Mouse (Mus musculus): ENCODE measurements around the gene Ugt1a5. TPM values are rescaled to one million over a fixed set of nuclear protein-coding genes. Genes with fewer than 3 reads are reported as not detected.

Gene Ugt1a5
- polyA plus RNA-seq, 1 experiment from 2014 or later = not detected

DNA sequence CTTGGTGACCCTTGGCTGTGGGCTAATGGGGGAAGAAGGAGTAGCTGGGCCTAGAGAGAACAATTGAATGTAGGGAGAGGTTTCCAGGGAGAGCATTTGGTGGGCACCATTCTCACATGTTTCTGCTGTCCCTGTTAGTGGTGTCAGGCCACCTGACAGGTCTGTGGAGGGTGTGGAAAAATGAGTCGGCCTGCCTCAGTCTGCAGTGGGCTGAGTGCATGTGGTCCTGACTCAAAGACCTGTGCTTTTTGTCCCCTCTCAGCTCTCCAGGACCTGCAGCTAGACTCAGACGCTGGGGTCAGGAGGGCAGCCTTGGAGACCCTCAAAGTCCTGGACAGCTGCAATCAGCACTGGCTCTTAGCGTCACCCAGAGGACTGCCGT is 93.8 kb downstream of the Ugt1a5 start:
- Histone ChIP-seq H3K4me2 (replicated peaks) (no peak overlapping the region), H3K9me3 (peaks cover 51% of the 10 kb centered on the region), H3K4me3 (no peak overlapping the region), H3K27ac (no peak overlapping the region), H3K4me1 (no peaks in the 10 kb centered on the region), H3K9ac (no peak overlapping the region), H3K27me3 (no peaks in the 10 kb centered on the region), H3K36me3 (peaks cover 55% of the 10 kb centered on the region)
- ATAC-seq (ENCODE audit: insufficient number of reproducible peaks, insufficient read depth, low FRiP score, low TSS enrichment) = 0 out of 2 replicates have a peak, but pooled peaks have one; percentile 0
- WGBS = 75% methylated on average over 4 of the region's 4 CpGs

- H3K27me3 ChIP-seq = no peaks in the 10 kb centered on the region
- H3K27ac ChIP-seq = no peak overlapping the region
- H3K9me3 ChIP-seq = peaks cover 51% of the 10 kb centered on the region
- no peaks in the 10 kb centered on the region for H3K4me1 ChIP-seq
- H3K9ac ChIP-seq = no peak overlapping the region
- 81% methylated on average over 6 of the region's 6 CpGs for WGBS
- H3K4me2 ChIP-seq (replicated peaks) = no peak overlapping the region
- peaks cover 59% of the 10 kb centered on the region for H3K36me3 ChIP-seq
- 0 out of 2 replicates have a peak, but pooled peaks have one; percentile 8 for ATAC-seq (ENCODE audit: insufficient number of reproducible peaks, insufficient read depth, low FRiP score, low TSS enrichment)
- no peak overlapping the region for H3K4me3 ChIP-seq
Measured at GRCm38 (mm10) chr1:88260114-88260513, 94.3 kb downstream of the Ugt1a5 start.

DNA sequence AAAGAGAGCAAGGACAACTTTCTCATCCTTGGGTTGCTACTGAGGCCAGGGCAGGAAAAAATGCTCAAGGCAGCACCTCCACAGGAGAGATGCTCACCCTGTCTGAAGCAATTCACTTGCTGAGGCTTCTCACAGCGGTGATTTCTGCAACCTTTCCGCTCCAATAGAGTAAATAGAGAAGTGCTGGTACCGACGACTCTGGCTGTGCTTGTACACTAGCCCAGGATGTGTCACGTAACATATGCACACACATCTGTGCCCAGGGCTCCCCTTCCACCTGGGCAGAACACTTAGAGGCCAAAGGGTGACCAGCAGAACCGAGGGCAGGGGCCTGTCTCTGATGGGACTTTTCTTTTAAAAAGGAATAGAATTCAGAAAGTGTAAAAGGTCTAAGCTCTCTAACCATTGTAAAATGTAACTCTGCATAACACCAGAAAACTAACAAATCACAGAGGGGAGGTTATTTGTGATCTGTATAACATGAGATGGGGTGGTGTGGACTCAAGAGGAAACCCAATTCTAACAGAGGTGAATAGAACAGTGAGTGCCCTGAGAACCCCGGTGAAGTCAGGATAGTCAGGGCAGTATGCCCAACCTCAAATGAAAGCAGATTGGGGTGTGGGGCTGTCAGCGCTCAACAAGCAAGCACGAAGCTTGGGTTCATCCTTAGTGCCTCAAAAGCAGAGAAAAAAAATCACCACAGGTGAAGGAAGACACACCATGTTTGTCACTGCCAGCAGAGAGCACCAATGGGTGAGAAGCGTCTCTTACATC is 95.0 kb downstream of the Ugt1a5 start:
- Histone ChIP-seq H3K9ac (no peak overlapping the region), H3K27me3 (no peaks in the 10 kb centered on the region), H3K4me2 (replicated peaks) (no peak overlapping the region), H3K9me3 (peaks cover 50% of the 10 kb centered on the region), H3K36me3 (peaks cover 66% of the 10 kb centered on the region), H3K27ac (no peak overlapping the region), H3K4me1 (no peaks in the 10 kb centered on the region), H3K4me3 (no peak overlapping the region)
- WGBS = 85% methylated on average over 10 of the region's 10 CpGs
- ATAC-seq (ENCODE audit: insufficient number of reproducible peaks, insufficient read depth, low FRiP score, low TSS enrichment) = no peak

GRCm38 (mm10) chr1:88261706-88262105 is 95.9 kb downstream of the Ugt1a5 start:
- 88% methylated on average over 7 of the region's 7 CpGs for WGBS
- Histone ChIP-seq H3K27me3 (no peaks in the 10 kb centered on the region), H3K36me3 (peaks cover 75% of the 10 kb centered on the region), H3K9me3 (peaks cover 42% of the 10 kb centered on the region), H3K27ac (no peak overlapping the region), H3K4me3 (no peak overlapping the region), H3K4me1 (no peaks in the 10 kb centered on the region), H3K4me2 (replicated peaks) (no peak overlapping the region), H3K9ac (no peak overlapping the region)
- ATAC-seq (ENCODE audit: insufficient number of reproducible peaks, insufficient read depth, low FRiP score, low TSS enrichment) = no peak

DNA sequence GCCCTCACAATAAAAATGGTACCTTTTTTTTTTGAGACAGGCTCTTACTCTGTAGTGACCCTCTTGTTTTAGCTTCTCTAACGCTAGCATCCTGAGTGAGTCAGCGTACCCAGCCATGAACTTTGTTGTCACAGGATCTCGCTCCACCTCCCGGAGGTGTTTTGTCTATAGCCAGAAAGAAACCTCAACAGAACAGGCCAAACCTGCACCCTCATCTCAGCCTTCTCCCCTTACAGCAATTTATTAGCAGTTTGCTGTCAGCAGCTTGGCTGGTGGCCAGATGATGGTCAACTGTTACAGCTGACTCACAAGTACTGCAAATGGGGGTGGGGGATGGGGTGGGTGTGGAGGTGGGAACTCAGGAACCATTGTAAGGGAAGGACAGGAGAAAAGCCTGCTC is 96.4 kb downstream of the Ugt1a5 start:
- H3K4me1 ChIP-seq = no peaks in the 10 kb centered on the region
- H3K4me2 ChIP-seq (replicated peaks) = no peak overlapping the region
- WGBS = 83% methylated on average over 4 of the region's 4 CpGs
- H3K9ac ChIP-seq = no peak overlapping the region
- H3K36me3 ChIP-seq = peaks cover 81% of the 10 kb centered on the region
- H3K27ac ChIP-seq = no peak overlapping the region
- no peak overlapping the region for H3K4me3 ChIP-seq
- ATAC-seq (ENCODE audit: insufficient number of reproducible peaks, insufficient read depth, low FRiP score, low TSS enrichment) = no peak
- no peaks in the 10 kb centered on the region for H3K27me3 ChIP-seq
- H3K9me3 ChIP-seq = peaks cover 37% of the 10 kb centered on the region

GRCm38 (mm10) chr1:88262961-88263360 is 97.1 kb downstream of the Ugt1a5 start:
- Histone ChIP-seq H3K4me2 (replicated peaks) (no peak overlapping the region), H3K9me3 (peaks cover 29% of the 10 kb centered on the region), H3K27me3 (no peaks in the 10 kb centered on the region), H3K36me3 (peaks cover 88% of the 10 kb centered on the region), H3K27ac (no peak overlapping the region), H3K9ac (no peak overlapping the region), H3K4me3 (no peak overlapping the region), H3K4me1 (no peaks in the 10 kb centered on the region)
- ATAC-seq (ENCODE audit: insufficient number of reproducible peaks, insufficient read depth, low FRiP score, low TSS enrichment) = no peak
- WGBS = 75% methylated on average over 6 of the region's 6 CpGs

GRCm38 (mm10) chr1:88263778-88264177 is 98.0 kb downstream of the Ugt1a5 start:
- no peak overlapping the region for H3K27ac ChIP-seq
- H3K9me3 ChIP-seq = peaks cover 24% of the 10 kb centered on the region; the same call in 1 of the 2 replicates
- ATAC-seq (ENCODE audit: insufficient number of reproducible peaks, insufficient read depth, low FRiP score, low TSS enrichment) = no peak
- H3K4me2 ChIP-seq (replicated peaks) = no peak overlapping the region
- H3K4me3 ChIP-seq = no peak overlapping the region
- peaks cover 96% of the 10 kb centered on the region for H3K36me3 ChIP-seq
- H3K4me1 ChIP-seq = no peaks in the 10 kb centered on the region
- WGBS = 89% methylated on average over 5 of the region's 5 CpGs
- H3K27me3 ChIP-seq = no peaks in the 10 kb centered on the region
- no peak overlapping the region for H3K9ac ChIP-seq

GRCm38 (mm10) chr1:88264237-88264868 is 98.5 kb downstream of the Ugt1a5 start:
- H3K9ac ChIP-seq = no peak overlapping the region
- H3K36me3 ChIP-seq = peaks cover 100% of the 10 kb centered on the region
- no peaks in the 10 kb centered on the region for H3K27me3 ChIP-seq
- H3K4me2 ChIP-seq (replicated peaks) = no peak overlapping the region
- WGBS = 88% methylated on average over 7 of the region's 7 CpGs
- H3K4me3 ChIP-seq = no peak overlapping the region
- ATAC-seq (ENCODE audit: insufficient number of reproducible peaks, insufficient read depth, low FRiP score, low TSS enrichment) = no peak
- no peak overlapping the region for H3K27ac ChIP-seq
- H3K4me1 ChIP-seq = no peaks in the 10 kb centered on the region
- peaks cover 24% of the 10 kb centered on the region; the same call in 1 of the 2 replicates for H3K9me3 ChIP-seq

DNA sequence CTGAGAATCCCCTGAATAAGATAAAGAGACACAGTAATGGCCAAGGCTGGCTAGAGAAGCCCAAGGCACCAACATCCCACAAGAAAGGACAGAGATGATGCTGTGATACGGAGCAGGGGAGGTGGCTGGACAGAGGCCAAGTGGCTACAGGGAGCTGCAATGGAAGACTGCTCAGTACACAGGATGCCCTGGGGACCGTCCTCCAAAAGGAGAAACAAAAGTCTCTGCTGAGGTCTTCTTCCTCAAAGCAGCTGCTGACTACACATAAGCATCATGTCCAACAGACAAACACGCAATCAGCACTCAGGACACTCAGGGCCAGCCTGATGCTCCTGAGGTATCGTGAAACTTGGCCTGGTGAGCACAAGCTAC is 99.0 kb downstream of the Ugt1a5 start:
- 80% methylated on average over 4 of the region's 4 CpGs for WGBS
- H3K4me3 ChIP-seq = no peak overlapping the region

GRCm38 (mm10) chr1:88266123-88266522 is 100.3 kb downstream of the Ugt1a5 start:
- H3K4me2 ChIP-seq (replicated peaks) = no peak overlapping the region
- 0 out of 2 replicates have a peak, but pooled peaks cover 16% of the 10 kb centered on the region for H3K9me3 ChIP-seq
- H3K36me3 ChIP-seq = peaks cover 90% of the 10 kb centered on the region
- H3K9ac ChIP-seq = no peak overlapping the region
- H3K27ac ChIP-seq = no peak overlapping the region
- no peak overlapping the region for H3K4me3 ChIP-seq
- no peak for ATAC-seq (ENCODE audit: insufficient number of reproducible peaks, insufficient read depth, low FRiP score, low TSS enrichment)
- 88% methylated on average over 13 of the region's 13 CpGs for WGBS
- no peaks in the 10 kb centered on the region for H3K4me1 ChIP-seq
- H3K27me3 ChIP-seq = no peaks in the 10 kb centered on the region

More for the DNA sequence above, 99.0 kb downstream of the Ugt1a5 start:
- no peak overlapping the region for H3K4me2 ChIP-seq (replicated peaks)
- peaks cover 100% of the 10 kb centered on the region for H3K36me3 ChIP-seq
- no peaks in the 10 kb centered on the region for H3K4me1 ChIP-seq
- H3K27me3 ChIP-seq = no peaks in the 10 kb centered on the region
- H3K27ac ChIP-seq = no peak overlapping the region
- no peak for ATAC-seq (ENCODE audit: insufficient number of reproducible peaks, insufficient read depth, low FRiP score, low TSS enrichment)
- H3K9ac ChIP-seq = no peak overlapping the region
- H3K9me3 ChIP-seq = peaks cover 22% of the 10 kb centered on the region; the same call in 1 of the 2 replicates

GRCm38 (mm10) chr1:88267489-88267888 is 101.7 kb downstream of the Ugt1a5 start:
- no peak overlapping the region for H3K4me3 ChIP-seq
- 92% methylated on average over 6 of the region's 6 CpGs for WGBS
- no peak overlapping the region for H3K9ac ChIP-seq
- ATAC-seq (ENCODE audit: insufficient number of reproducible peaks, insufficient read depth, low FRiP score, low TSS enrichment) = no peak
- no peaks in the 10 kb centered on the region for H3K27me3 ChIP-seq
- H3K4me2 ChIP-seq (replicated peaks) = no peak overlapping the region
- no peaks in the 10 kb centered on the region for H3K4me1 ChIP-seq
- H3K9me3 ChIP-seq = 0 out of 2 replicates have a peak, but pooled peaks cover 14% of the 10 kb centered on the region
- peaks cover 87% of the 10 kb centered on the region for H3K36me3 ChIP-seq
- H3K27ac ChIP-seq = no peak overlapping the region

GRCm38 (mm10) chr1:88268070-88268469 is 102.3 kb downstream of the Ugt1a5 start:
- 86% methylated on average over 6 of the region's 6 CpGs for WGBS
- H3K4me2 ChIP-seq (replicated peaks) = no peak overlapping the region
- H3K9me3 ChIP-seq = 0 out of 2 replicates have a peak, but pooled peaks cover 14% of the 10 kb centered on the region
- ATAC-seq (ENCODE audit: insufficient number of reproducible peaks, insufficient read depth, low FRiP score, low TSS enrichment) = no peak
- peaks cover 87% of the 10 kb centered on the region for H3K36me3 ChIP-seq
- H3K27ac ChIP-seq = no peak overlapping the region
- no peak overlapping the region for H3K4me3 ChIP-seq
- H3K9ac ChIP-seq = no peak overlapping the region
- no peaks in the 10 kb centered on the region for H3K27me3 ChIP-seq
- H3K4me1 ChIP-seq = no peaks in the 10 kb centered on the region

Data from embryonic facial prominence, embryonic 12.5 days (tissue).